Mouse (Mus musculus): ENCODE data around the gene Rhd. TPM values are rescaled to one million over a fixed set of nuclear protein-coding genes. Genes with fewer than 3 reads are reported as not detected.
A peak's percentile ranks its signal among the peaks of the same experiment; 100 is the strongest.

The Rhd gene
- polyA plus RNA-seq, 1 experiment from 2014 or later = 2.2 TPM

GRCm38 (mm10) chr4:134914864-134915209 lies 50.5 kb downstream of the Rhd start, which contains the start of gene Tmem50a:
TSS of gene Tmem50a (minus strand) at chr4:134915024.
- under 1% methylated on average over 25 of the region's 25 CpGs for WGBS
- no peaks in the 10 kb centered on the region for H3K9me3 ChIP-seq
- peak within 1 kb of the TSS; percentile 68 for H3K9ac ChIP-seq
- peak; percentile 91 for ATAC-seq (ENCODE audit: low FRiP score, low read depth)
- peak within 1 kb of the TSS; percentile 60 for H3K4me3 ChIP-seq
- H3K36me3 ChIP-seq = no peaks in the 10 kb centered on the region; the same call in 1 of the 2 replicates
- peak within 1 kb of the TSS; percentile 84 for H3K27ac ChIP-seq (replicated peaks)
- peak within 1 kb of the TSS; percentile 73 for H3K4me2 ChIP-seq
- H3K4me1 ChIP-seq (replicated peaks) = peaks cover 21% of the 10 kb centered on the region
- H3K27me3 ChIP-seq = no peaks in the 10 kb centered on the region

GRCm38 (mm10) chr4:134915223-134916050 lies 51.1 kb downstream of the Rhd start:
- Histone ChIP-seq H3K9ac (peak overlapping the region; percentile 68), H3K9me3 (no peaks in the 10 kb centered on the region), H3K27me3 (no peaks in the 10 kb centered on the region), H3K4me2 (peak overlapping the region; percentile 73), H3K27ac (replicated peaks) (peak overlapping the region; percentile 84), H3K36me3 (no peaks in the 10 kb centered on the region; the same call in 1 of the 2 replicates), H3K4me1 (replicated peaks) (peaks cover 21% of the 10 kb centered on the region), H3K4me3 (peak overlapping the region; percentile 60)
- WGBS = 58% methylated on average over 14 of the region's 14 CpGs
- ATAC-seq (ENCODE audit: low FRiP score, low read depth) = 0 out of 2 replicates have a peak, but pooled peaks have one; percentile 20

- Histone ChIP-seq H3K4me1 (replicated peaks) (peaks cover 22% of the 10 kb centered on the region), H3K4me3 (no peak overlapping the region), H3K36me3 (no peaks in the 10 kb centered on the region), H3K4me2 (no peak overlapping the region), H3K27me3 (no peaks in the 10 kb centered on the region), H3K27ac (replicated peaks) (no peak overlapping the region), H3K9me3 (no peaks in the 10 kb centered on the region), H3K9ac (no peak overlapping the region)
- ATAC-seq (ENCODE audit: low FRiP score, low read depth) = no peak
- WGBS = 77% methylated on average over 3 of the region's 3 CpGs
Observed at GRCm38 (mm10) chr4:134917194-134917593, 52.9 kb downstream of the Rhd start.

GRCm38 (mm10) chr4:134918381-134918780 lies 54.0 kb downstream of the Rhd start:
- no peaks in the 10 kb centered on the region for H3K9me3 ChIP-seq
- WGBS = 70% methylated on average over 7 of the region's 7 CpGs
- no peaks in the 10 kb centered on the region for H3K27me3 ChIP-seq
- no peak overlapping the region for H3K9ac ChIP-seq
- H3K27ac ChIP-seq (replicated peaks) = no peak overlapping the region
- no peak for ATAC-seq (ENCODE audit: low FRiP score, low read depth)
- no peak overlapping the region for H3K4me2 ChIP-seq
- peaks cover 21% of the 10 kb centered on the region for H3K4me1 ChIP-seq (replicated peaks)
- H3K4me3 ChIP-seq = no peak overlapping the region
- no peaks in the 10 kb centered on the region for H3K36me3 ChIP-seq

- 39% methylated on average over 12 of the region's 12 CpGs for WGBS
Observed at GRCm38 (mm10) chr4:134919733-134920540, 55.6 kb downstream of the Rhd start.

GRCm38 (mm10) chr4:134920631-134921030 lies 56.3 kb downstream of the Rhd start:
- 99% methylated on average over 6 of the region's 6 CpGs for WGBS
- H3K4me1 ChIP-seq (replicated peaks) = peaks cover 18% of the 10 kb centered on the region
- ATAC-seq (ENCODE audit: low FRiP score, low read depth) = no peak
- H3K4me3 ChIP-seq = no peak overlapping the region
- no peaks in the 10 kb centered on the region for H3K9me3 ChIP-seq
- H3K27me3 ChIP-seq = no peaks in the 10 kb centered on the region
- peaks cover 5% of the 10 kb centered on the region for H3K36me3 ChIP-seq
- no peak overlapping the region for H3K9ac ChIP-seq
- no peak overlapping the region for H3K27ac ChIP-seq (replicated peaks)
- H3K4me2 ChIP-seq = no peak overlapping the region

More at GRCm38 (mm10) chr4:134919733-134920540, 55.6 kb downstream of the Rhd start:
- no peaks in the 10 kb centered on the region for H3K36me3 ChIP-seq
- no peak overlapping the region for H3K4me2 ChIP-seq
- H3K27ac ChIP-seq (replicated peaks) = no peak overlapping the region
- no peaks in the 10 kb centered on the region for H3K27me3 ChIP-seq
- H3K9ac ChIP-seq = no peak overlapping the region
- H3K4me3 ChIP-seq = no peak overlapping the region
- peaks cover 17% of the 10 kb centered on the region for H3K4me1 ChIP-seq (replicated peaks)
- no peaks in the 10 kb centered on the region for H3K9me3 ChIP-seq
- no peak for ATAC-seq (ENCODE audit: low FRiP score, low read depth)

- Histone ChIP-seq H3K4me3 (no peak overlapping the region), H3K27me3 (no peaks in the 10 kb centered on the region), H3K4me2 (no peak overlapping the region), H3K27ac (replicated peaks) (no peak overlapping the region), H3K9me3 (no peaks in the 10 kb centered on the region), H3K36me3 (peaks cover 15% of the 10 kb centered on the region), H3K4me1 (replicated peaks) (peaks cover 26% of the 10 kb centered on the region), H3K9ac (no peak overlapping the region)
- 98% methylated on average over 4 of the region's 4 CpGs for WGBS
- ATAC-seq (ENCODE audit: low FRiP score, low read depth) = no peak
Observed at GRCm38 (mm10) chr4:134921703-134922102, 57.4 kb downstream of the Rhd start.

GRCm38 (mm10) chr4:134922111-134922924 lies 58.0 kb downstream of the Rhd start:
- Histone ChIP-seq H3K9me3 (no peaks in the 10 kb centered on the region), H3K9ac (peak overlapping the region; percentile 76), H3K4me2 (peak overlapping the region; percentile 71), H3K36me3 (peaks cover 20% of the 10 kb centered on the region), H3K27ac (replicated peaks) (peak overlapping the region; percentile 96), H3K27me3 (no peaks in the 10 kb centered on the region), H3K4me1 (replicated peaks) (peaks cover 27% of the 10 kb centered on the region), H3K4me3 (peak overlapping the region; percentile 82)
- WGBS = 60% methylated on average over 10 of the region's 10 CpGs
- ATAC-seq (ENCODE audit: low FRiP score, low read depth) = no peak

- Histone ChIP-seq H3K4me1 (replicated peaks) (peaks cover 29% of the 10 kb centered on the region), H3K27ac (replicated peaks) (peak overlapping the region; percentile 96), H3K9me3 (no peaks in the 10 kb centered on the region), H3K36me3 (peaks cover 26% of the 10 kb centered on the region), H3K9ac (peak overlapping the region; percentile 76), H3K4me2 (peak overlapping the region; percentile 71), H3K4me3 (peak overlapping the region; percentile 82), H3K27me3 (no peaks in the 10 kb centered on the region)
- ATAC-seq (ENCODE audit: low FRiP score, low read depth) = peak; percentile 50; the same call in 1 of the 2 replicates
- WGBS = under 1% methylated on average over 13 of the region's 13 CpGs
Observed at GRCm38 (mm10) chr4:134922925-134923244, 58.5 kb downstream of the Rhd start.

GRCm38 (mm10) chr4:134923258-134924018 lies 59.1 kb downstream of the Rhd start, which contains the start of gene Rsrp1:
TSS of gene Rsrp1 (plus strand) at chr4:134923592.
- Histone ChIP-seq H3K36me3 (peaks cover 27% of the 10 kb centered on the region), H3K9me3 (no peaks in the 10 kb centered on the region), H3K4me1 (replicated peaks) (peaks cover 29% of the 10 kb centered on the region), H3K4me2 (peak within 1 kb of the TSS; percentile 79), H3K27ac (replicated peaks) (peak within 1 kb of the TSS; percentile 96), H3K9ac (peak within 1 kb of the TSS; percentile 92), H3K27me3 (no peaks in the 10 kb centered on the region), H3K4me3 (peak within 1 kb of the TSS; percentile 82)
- under 1% methylated on average over 64 of the region's 64 CpGs for WGBS
- peak; percentile 95 for ATAC-seq (ENCODE audit: low FRiP score, low read depth)
